Mouse (Mus musculus) megakaryocyte, embryonic 14.5 days (primary cell): ENCODE measurements around the gene Celf5. TPM values are rescaled to one million over a fixed set of nuclear protein-coding genes. Genes with fewer than 3 reads are reported as not detected.
A peak's percentile ranks its signal among the peaks of the same experiment; 100 is the strongest.

Experiments
- H3K27me3 ChIP-seq: replicated peaks from 2 replicates; pipeline ENCODE3; 2012; ENCODE audit warnings: inconsistent platforms
- H3K36me3 ChIP-seq: replicated peaks from 2 replicates; pipeline ENCODE3; 2012; ENCODE audit warnings: low read length, inconsistent platforms, mixed read lengths
- H3K4me1 ChIP-seq: 2 replicates; pipeline ENCODE4 v1.6.1; 2012; ENCODE audit warnings: inconsistent platforms
- H3K4me3 ChIP-seq: replicated peaks from 2 replicates; pipeline ENCODE3; 2012; ENCODE audit warnings: moderate library complexity, mild to moderate bottlenecking, inconsistent platforms
- H3K9me3 ChIP-seq: 2 replicates; pipeline ENCODE4 v1.6.1; 2012; ENCODE audit warnings: inconsistent platforms
- FLI1 ChIP-seq: IDR thresholded peaks from 2 replicates; pipeline ENCODE4 v1.6.1; 2012; ENCODE audit warnings: low read length, inconsistent platforms, mixed read lengths
- GATA1 ChIP-seq: IDR thresholded peaks from 3 replicates; pipeline ENCODE4 v1.6.1; 2012; ENCODE audit warnings: mixed read lengths, low read length, inconsistent platforms, borderline replicate concordance
- polyA plus RNA-seq: library from polyadenylated mRNA; stranded (reverse); fragments of >175 nt; gene quantifications from 2 replicates; pipeline ENCODE4 v1.2.3, GENCODE M21; 2012; ENCODE audit warnings: low replicate concordance; ENCODE audit not compliant: insufficient read depth

The Celf5 gene
- polyA plus RNA-seq, 1 experiment, result 1.3 TPM

GRCm38 (mm10) chr10:81424246-81425051 is 58.1 kb downstream of the Celf5 start:
- H3K27me3 ChIP-seq, result peaks cover 21% of the 10 kb centered on the region
- TF ChIP-seq GATA1 (no peak), FLI1 (no peak)
- H3K4me1 ChIP-seq, result peaks cover 89% of the 10 kb centered on the region

GRCm38 (mm10) chr10:81423476-81424245 is 58.8 kb downstream of the Celf5 start:
- H3K4me1 ChIP-seq, result peaks cover 89% of the 10 kb centered on the region

More at GRCm38 (mm10) chr10:81424246-81425051, 58.1 kb downstream of the Celf5 start:
- Histone ChIP-seq H3K9me3 (no peaks in the 10 kb centered on the region), H3K36me3 (peaks cover 22% of the 10 kb centered on the region), H3K4me3 (peak overlapping the region; percentile 65)

GRCm38 (mm10) chr10:81422661-81423217 is 59.8 kb downstream of the Celf5 start:
- Histone ChIP-seq H3K36me3 (peaks cover 38% of the 10 kb centered on the region), H3K27me3 (peaks cover 21% of the 10 kb centered on the region), H3K4me3 (no peak overlapping the region), H3K4me1 (peaks cover 88% of the 10 kb centered on the region), H3K9me3 (no peaks in the 10 kb centered on the region)
- TF ChIP-seq FLI1 (no peak), GATA1 (no peak)

More at GRCm38 (mm10) chr10:81423476-81424245, 58.8 kb downstream of the Celf5 start:
- Histone ChIP-seq H3K9me3 (no peaks in the 10 kb centered on the region), H3K36me3 (peaks cover 30% of the 10 kb centered on the region), H3K4me3 (no peak overlapping the region), H3K27me3 (peaks cover 21% of the 10 kb centered on the region)
- TF ChIP-seq GATA1, result no peak
- TF ChIP-seq FLI1, result no peak

GRCm38 (mm10) chr10:81422191-81422590 is 60.3 kb downstream of the Celf5 start:
- H3K36me3 ChIP-seq, result peaks cover 43% of the 10 kb centered on the region
- no peak for TF ChIP-seq FLI1
- TF ChIP-seq GATA1, result no peak
- peaks cover 89% of the 10 kb centered on the region for H3K4me1 ChIP-seq
- peaks cover 18% of the 10 kb centered on the region for H3K27me3 ChIP-seq
- no peaks in the 10 kb centered on the region for H3K9me3 ChIP-seq
- peak overlapping the region; percentile 18 for H3K4me3 ChIP-seq

- Histone ChIP-seq H3K4me3 (no peak overlapping the region), H3K27me3 (peaks cover 18% of the 10 kb centered on the region), H3K9me3 (no peaks in the 10 kb centered on the region), H3K4me1 (peaks cover 89% of the 10 kb centered on the region), H3K36me3 (peaks cover 46% of the 10 kb centered on the region)
- TF ChIP-seq FLI1 (no peak), GATA1 (no peak)
Measured at GRCm38 (mm10) chr10:81421797-81422100, 60.8 kb downstream of the Celf5 start.

GRCm38 (mm10) chr10:81421041-81421796 is 61.3 kb downstream of the Celf5 start:
- Histone ChIP-seq H3K9me3 (no peaks in the 10 kb centered on the region), H3K36me3 (peaks cover 50% of the 10 kb centered on the region), H3K4me1 (peaks cover 88% of the 10 kb centered on the region), H3K4me3 (no peak overlapping the region), H3K27me3 (peaks cover 18% of the 10 kb centered on the region)
- TF ChIP-seq GATA1, result no peak
- no peak for TF ChIP-seq FLI1

- peak overlapping the region; percentile 14 for H3K4me3 ChIP-seq
- H3K9me3 ChIP-seq, result no peaks in the 10 kb centered on the region
- peaks cover 58% of the 10 kb centered on the region for H3K36me3 ChIP-seq
- peaks cover 14% of the 10 kb centered on the region for H3K27me3 ChIP-seq
- TF ChIP-seq FLI1 (no peak), GATA1 (no peak)
- peaks cover 86% of the 10 kb centered on the region for H3K4me1 ChIP-seq
Measured at GRCm38 (mm10) chr10:81420191-81420767, 62.2 kb downstream of the Celf5 start.

GRCm38 (mm10) chr10:81419111-81419928 is 63.2 kb downstream of the Celf5 start:
- Histone ChIP-seq H3K4me3 (no peak overlapping the region), H3K27me3 (peaks cover 12% of the 10 kb centered on the region), H3K4me1 (peaks cover 86% of the 10 kb centered on the region), H3K9me3 (no peaks in the 10 kb centered on the region), H3K36me3 (peaks cover 66% of the 10 kb centered on the region)
- TF ChIP-seq FLI1 (no peak), GATA1 (no peak)

GRCm38 (mm10) chr10:81418216-81419070 is 64.1 kb downstream of the Celf5 start:
- Histone ChIP-seq H3K9me3 (no peaks in the 10 kb centered on the region), H3K36me3 (peaks cover 74% of the 10 kb centered on the region), H3K27me3 (peaks cover 7% of the 10 kb centered on the region), H3K4me1 (peaks cover 86% of the 10 kb centered on the region), H3K4me3 (no peak overlapping the region)
- TF ChIP-seq FLI1 (no peak), GATA1 (no peak)
